Mouse (Mus musculus) thymus, postnatal 25 days (tissue): Measurements from ENCODE around the gene Pax8.

Experiments
- DNase-seq: peaks from one replicate; pipeline ENCODE4 v3.0.0; 2022

Pax8 gene

GRCm38 (mm10) chr2:24475420-24475819, at the start of gene Pax8:
Pax8 (minus strand) TSS chr2:24475599.
- DNase-seq, result no peak

- DNase-seq, result no peak
Observed at GRCm38 (mm10) chr2:24521430-24522226, 46.2 kb upstream of the Pax8 start.

- no peak for DNase-seq
Observed at GRCm38 (mm10) chr2:24520576-24521272, 45.3 kb upstream of the Pax8 start.

- no peak for DNase-seq
Observed at GRCm38 (mm10) chr2:24516946-24517345, 41.5 kb upstream of the Pax8 start.

GRCm38 (mm10) chr2:24507359-24507758, 32.0 kb upstream of the Pax8 start:
- DNase-seq, result no peak

- no peak for DNase-seq
Observed at GRCm38 (mm10) chr2:24502963-24503471, 27.6 kb upstream of the Pax8 start.

- DNase-seq, result no peak
Observed at GRCm38 (mm10) chr2:24500921-24501320, 25.5 kb upstream of the Pax8 start.

GRCm38 (mm10) chr2:24490564-24490963, 15.2 kb upstream of the Pax8 start:
- DNase-seq, result no peak

GRCm38 (mm10) chr2:24488660-24489059, 13.3 kb upstream of the Pax8 start:
- DNase-seq, result no peak

- DNase-seq, result no peak
Observed at GRCm38 (mm10) chr2:24487056-24487825, 11.8 kb upstream of the Pax8 start.

GRCm38 (mm10) chr2:24485398-24485797, 10.0 kb upstream of the Pax8 start:
- no peak for DNase-seq

GRCm38 (mm10) chr2:24479906-24480305, 4.5 kb upstream of the Pax8 start:
- no peak for DNase-seq

GRCm38 (mm10) chr2:24479151-24479550, 3.8 kb upstream of the Pax8 start:
- DNase-seq, result no peak

- no peak for DNase-seq
Observed at GRCm38 (mm10) chr2:24478611-24479010, 3.2 kb upstream of the Pax8 start.

GRCm38 (mm10) chr2:24474514-24475378, 653 bp downstream of the Pax8 start:
- DNase-seq, result no peak

GRCm38 (mm10) chr2:24473641-24474511, 1.5 kb downstream of the Pax8 start:
- DNase-seq, result no peak

GRCm38 (mm10) chr2:24472677-24473076, 2.7 kb downstream of the Pax8 start:
- DNase-seq, result no peak

GRCm38 (mm10) chr2:24472111-24472510, 3.3 kb downstream of the Pax8 start:
- no peak for DNase-seq

- DNase-seq, result no peak
Observed at GRCm38 (mm10) chr2:24469102-24469501, 6.3 kb downstream of the Pax8 start.

GRCm38 (mm10) chr2:24468430-24468829, 7.0 kb downstream of the Pax8 start:
- no peak for DNase-seq

GRCm38 (mm10) chr2:24467156-24467555, 8.2 kb downstream of the Pax8 start:
- no peak for DNase-seq
